Mouse (Mus musculus): Measurements from ENCODE around the gene Galntl6. TPM values are rescaled to one million over a fixed set of nuclear protein-coding genes. Genes with fewer than 3 reads are reported as not detected.
"Not testable (repeated sequence)": the region's sequence is repeated elsewhere in the genome, so short reads cannot be mapped to it uniquely, and the experiment has no call there.

Galntl6 gene
- total RNA-seq, 1 experiment, result 0.09 TPM

DNA sequence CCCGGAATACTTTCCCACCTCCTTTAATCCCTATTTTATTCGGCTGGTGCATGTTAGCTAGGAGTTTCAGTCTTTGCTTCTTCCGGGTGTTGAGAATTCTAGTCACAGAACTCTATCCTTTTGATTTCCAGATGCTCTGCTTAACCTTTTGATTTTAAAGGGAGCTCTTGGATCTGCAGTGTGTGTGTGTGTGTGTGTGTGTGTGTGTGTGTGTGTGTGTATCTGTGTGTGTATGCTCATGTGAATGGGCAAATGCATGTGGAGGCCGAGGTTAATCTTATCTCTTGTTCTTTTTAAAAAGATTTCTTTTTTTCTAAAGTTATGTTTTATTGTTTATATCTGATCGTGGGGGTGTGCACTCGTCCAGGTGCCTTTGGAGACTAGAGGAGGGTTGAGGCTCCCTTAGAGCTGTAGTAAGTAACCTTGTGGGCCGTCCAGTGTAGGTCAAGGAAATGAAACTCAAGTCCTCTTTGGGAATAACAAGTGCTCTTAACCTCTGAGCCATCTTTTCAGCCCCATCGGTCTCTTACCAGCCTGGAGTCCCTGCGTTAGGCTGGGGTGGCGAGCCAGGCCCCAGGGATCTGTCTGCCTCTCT lies 1145.9 kb downstream of the Galntl6 start:
- H3K4me3 ChIP-seq (ENCODE audit: insufficient read depth in 1 of 2, low read depth in 1 of 2, low read length in 2 of 2, poor library complexity in 1 of 2, severe bottlenecking in 1 of 2), result peak overlapping the region in 1 of 2 experiments; percentile 38; a peak in 2 of 4 replicates

DNA sequence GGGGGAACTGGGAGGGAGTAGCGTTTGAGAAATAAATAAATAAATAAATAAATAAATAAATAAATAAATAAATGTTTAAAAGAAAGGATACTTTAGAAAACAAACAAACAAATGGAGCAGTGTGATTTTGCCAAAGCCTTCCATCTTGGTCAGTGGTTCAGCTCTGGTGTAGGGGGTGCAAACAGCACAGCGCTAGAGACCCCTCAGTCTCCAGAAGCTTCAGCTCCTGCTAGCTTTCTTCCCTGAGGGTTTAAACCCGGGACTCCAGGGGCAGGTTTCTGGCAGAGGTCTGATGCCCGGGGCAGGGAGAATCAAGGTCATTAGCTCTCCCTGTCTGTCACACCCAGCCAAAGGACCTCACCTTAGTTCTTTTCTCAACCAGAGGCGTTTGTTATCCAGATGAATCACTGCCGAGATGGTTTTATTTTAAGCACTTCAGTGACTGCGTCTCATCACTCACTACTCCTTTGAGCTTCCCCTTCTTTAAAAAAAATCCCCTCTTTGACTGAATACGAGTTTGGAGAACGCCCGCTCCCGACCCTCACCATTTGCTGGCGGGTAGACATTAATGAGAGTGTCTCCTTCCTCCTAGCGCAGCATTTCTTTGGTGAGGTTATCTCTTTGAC lies 1146.6 kb downstream of the Galntl6 start:
- H3K27ac ChIP-seq (ENCODE audit: insufficient read depth, low read depth, low read length, poor library complexity, severe bottlenecking), result peak overlapping the region; percentile 83; the same call in 1 of the 2 replicates
- no peaks in the 10 kb centered on the region for H3K9me3 ChIP-seq (ENCODE audit: control insufficient read depth, insufficient read depth, low read depth, low read length)
- peak; percentile 52 for DNase-seq (ENCODE audit: low read depth, low spot score)
- peak overlapping the region; percentile 26 to 38 for H3K4me3 ChIP-seq (ENCODE audit: insufficient read depth in 1 of 2, low read depth in 1 of 2, low read length in 2 of 2, poor library complexity in 1 of 2, severe bottlenecking in 1 of 2)
- TF ChIP-seq CHD2 (IDR thresholded peaks at IDR 0.05; ENCODE audit: low read depth, low read length), result no peak
- no peaks in the 10 kb centered on the region for H3K36me3 ChIP-seq (ENCODE audit: control insufficient read depth, insufficient read depth, low read length, poor library complexity, severe bottlenecking)
- peak overlapping the region; percentile 61; the same call in 1 of the 2 replicates for H3K9ac ChIP-seq (ENCODE audit: insufficient read depth, low read depth, low read length, poor library complexity, severe bottlenecking)
- in situ Hi-C loops (cut with MboI; ENCODE audit: low sequenced_read_pairs in 2 of 2, unreplicated experiment in 2 of 2), result no loop called here
- peaks cover 19 to 21% of the 10 kb centered on the region in 2 experiments for H3K4me1 ChIP-seq (ENCODE audit: control insufficient read depth in 2 of 2, insufficient read depth in 2 of 2, low read length in 2 of 2, poor library complexity in 1 of 2)

More for the DNA sequence above, 1145.9 kb downstream of the Galntl6 start:
- no peak for DNase-seq (ENCODE audit: low read depth, low spot score)
- Histone ChIP-seq H3K4me1 (ENCODE audit: control insufficient read depth in 2 of 2, insufficient read depth in 2 of 2, low read length in 2 of 2, poor library complexity in 1 of 2) (peaks cover 13 to 16% of the 10 kb centered on the region in 2 experiments), H3K9me3 (ENCODE audit: control insufficient read depth, insufficient read depth, low read depth, low read length) (no peaks in the 10 kb centered on the region), H3K36me3 (ENCODE audit: control insufficient read depth, insufficient read depth, low read length, poor library complexity, severe bottlenecking) (no peaks in the 10 kb centered on the region), H3K27ac (ENCODE audit: insufficient read depth, low read depth, low read length, poor library complexity, severe bottlenecking) (peak overlapping the region; percentile 83; the same call in 1 of the 2 replicates), H3K9ac (ENCODE audit: insufficient read depth, low read depth, low read length, poor library complexity, severe bottlenecking) (peak overlapping the region; percentile 61; the same call in 1 of the 2 replicates)
- in situ Hi-C loops (cut with MboI; ENCODE audit: low sequenced_read_pairs in 2 of 2, unreplicated experiment in 2 of 2), result no loop called here
- TF ChIP-seq ZC3H11A (IDR thresholded peaks at IDR 0.05; ENCODE audit: borderline replicate concordance, low read depth, low read length) (no peak), CHD2 (IDR thresholded peaks at IDR 0.05; ENCODE audit: low read depth, low read length) (no peak), HCFC1 (IDR thresholded peaks at IDR 0.05; ENCODE audit: borderline replicate concordance, insufficient read depth, low read length) (no peak)

DNA sequence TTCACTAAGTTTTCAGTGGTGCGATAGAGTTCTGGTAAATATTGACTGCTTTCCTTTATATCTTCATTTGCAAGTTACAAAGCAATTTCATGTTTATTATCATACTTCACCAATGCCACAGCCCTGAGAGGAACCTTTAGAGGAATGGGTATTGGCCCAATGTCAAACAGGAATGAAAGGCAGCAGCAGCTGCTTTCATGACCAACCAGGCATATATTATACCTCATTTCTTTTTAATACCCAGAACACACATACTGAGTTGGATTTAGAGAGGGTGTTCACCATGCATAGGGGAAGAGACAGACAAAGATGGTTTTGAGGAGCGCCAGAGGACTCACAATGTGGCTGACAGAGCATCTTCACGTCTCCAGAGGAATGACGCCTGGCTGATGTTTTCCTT lies 1147.2 kb downstream of the Galntl6 start:
- in situ Hi-C loops (cut with MboI; ENCODE audit: low sequenced_read_pairs in 2 of 2, unreplicated experiment in 2 of 2), result no loop called here
- DNase-seq (ENCODE audit: low read depth, low spot score), result no peak
- H3K4me3 ChIP-seq (ENCODE audit: insufficient read depth in 1 of 2, low read depth in 1 of 2, low read length in 2 of 2, poor library complexity in 1 of 2, severe bottlenecking in 1 of 2), result no peak overlapping the region

DNA sequence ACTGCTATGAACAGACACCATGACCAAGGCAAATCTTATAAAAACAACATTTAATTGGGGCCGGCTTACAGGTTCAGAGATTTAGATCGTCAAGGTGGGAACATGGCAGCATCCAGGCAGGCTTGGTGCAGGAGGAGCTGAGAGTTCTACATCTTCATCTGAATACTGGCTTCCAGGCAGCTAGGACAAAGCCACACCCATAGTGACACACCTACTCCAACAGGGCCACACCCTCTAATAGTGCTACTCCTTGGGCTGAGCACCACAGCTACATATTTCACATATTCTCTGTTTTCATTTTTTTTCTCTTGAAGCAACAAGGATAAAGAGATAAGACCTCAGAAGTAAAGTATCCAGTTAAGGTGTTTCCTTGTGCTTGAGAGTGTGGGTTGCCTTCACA lies 1149.8 kb downstream of the Galntl6 start:
- H3K4me1 ChIP-seq (ENCODE audit: control insufficient read depth in 2 of 2, insufficient read depth in 2 of 2, low read length in 2 of 2, poor library complexity in 1 of 2), result peaks cover 17 to 25% of the 10 kb centered on the region in 2 experiments
- peak; percentile 13 for DNase-seq (ENCODE audit: low read depth, low spot score)
- H3K9ac ChIP-seq (ENCODE audit: insufficient read depth, low read depth, low read length, poor library complexity, severe bottlenecking); H3K4me3 ChIP-seq (ENCODE audit: insufficient read depth in 1 of 2, low read depth in 1 of 2, low read length in 2 of 2, poor library complexity in 1 of 2, severe bottlenecking in 1 of 2); H3K36me3 ChIP-seq (ENCODE audit: control insufficient read depth, insufficient read depth, low read length, poor library complexity, severe bottlenecking); H3K9me3 ChIP-seq (ENCODE audit: control insufficient read depth, insufficient read depth, low read depth, low read length); in situ Hi-C loops (cut with MboI; ENCODE audit: low sequenced_read_pairs in 2 of 2, unreplicated experiment in 2 of 2); H3K27ac ChIP-seq (ENCODE audit: insufficient read depth, low read depth, low read length, poor library complexity, severe bottlenecking): not testable (repeated sequence)

More for the DNA sequence above, 1147.2 kb downstream of the Galntl6 start:
- no peak for TF ChIP-seq ZC3H11A (IDR thresholded peaks at IDR 0.05; ENCODE audit: borderline replicate concordance, low read depth, low read length)
- no peak for TF ChIP-seq CHD2 (IDR thresholded peaks at IDR 0.05; ENCODE audit: low read depth, low read length)
- no peak for TF ChIP-seq ZNF384 (IDR thresholded peaks at IDR 0.05; ENCODE audit: low read depth, low read length)
- TF ChIP-seq MAFK (IDR thresholded peaks at IDR 0.05; ENCODE audit: insufficient read depth, low read depth, low read length), result no peak
- no peak for TF ChIP-seq HCFC1 (IDR thresholded peaks at IDR 0.05; ENCODE audit: borderline replicate concordance, insufficient read depth, low read length)
- no peak overlapping the region for H3K9ac ChIP-seq (ENCODE audit: insufficient read depth, low read depth, low read length, poor library complexity, severe bottlenecking)
- H3K4me1 ChIP-seq (ENCODE audit: control insufficient read depth in 2 of 2, insufficient read depth in 2 of 2, low read length in 2 of 2, poor library complexity in 1 of 2), result peaks cover 20 to 24% of the 10 kb centered on the region in 2 experiments
- H3K9me3 ChIP-seq (ENCODE audit: control insufficient read depth, insufficient read depth, low read depth, low read length), result no peaks in the 10 kb centered on the region
- H3K36me3 ChIP-seq (ENCODE audit: control insufficient read depth, insufficient read depth, low read length, poor library complexity, severe bottlenecking), result no peaks in the 10 kb centered on the region
- H3K27ac ChIP-seq (ENCODE audit: insufficient read depth, low read depth, low read length, poor library complexity, severe bottlenecking), result no peak overlapping the region

DNA sequence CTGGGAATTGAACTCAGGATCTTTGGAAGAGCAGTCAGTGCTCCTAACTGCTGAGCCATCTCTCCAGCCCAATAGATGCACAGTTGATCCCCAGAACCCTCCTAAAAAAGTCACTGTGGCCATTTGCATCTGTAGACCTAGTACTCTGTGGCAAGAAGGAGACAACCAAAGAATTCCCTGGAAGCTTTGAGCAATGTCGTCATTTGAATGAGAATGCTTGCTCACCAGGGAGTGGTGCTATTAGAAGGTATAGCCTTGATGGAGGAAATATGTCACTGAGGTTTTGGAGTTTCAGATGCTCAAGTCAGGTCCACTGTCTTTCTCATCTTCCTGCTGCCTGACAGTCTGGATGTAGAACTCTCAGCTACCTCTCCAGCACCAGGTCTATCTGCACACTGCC lies 1151.5 kb downstream of the Galntl6 start:
- Histone ChIP-seq H3K36me3 (ENCODE audit: control insufficient read depth, insufficient read depth, low read length, poor library complexity, severe bottlenecking) (no peaks in the 10 kb centered on the region), H3K27ac (ENCODE audit: insufficient read depth, low read depth, low read length, poor library complexity, severe bottlenecking) (no peak overlapping the region), H3K9ac (ENCODE audit: insufficient read depth, low read depth, low read length, poor library complexity, severe bottlenecking) (no peak overlapping the region), H3K4me1 (ENCODE audit: control insufficient read depth in 2 of 2, insufficient read depth in 2 of 2, low read length in 2 of 2, poor library complexity in 1 of 2) (peaks cover 11 to 22% of the 10 kb centered on the region in 2 experiments), H3K9me3 (ENCODE audit: control insufficient read depth, insufficient read depth, low read depth, low read length) (no peaks in the 10 kb centered on the region), H3K4me3 (ENCODE audit: insufficient read depth in 1 of 2, low read depth in 1 of 2, low read length in 2 of 2, poor library complexity in 1 of 2, severe bottlenecking in 1 of 2) (no peak overlapping the region)
- in situ Hi-C loops (cut with MboI; ENCODE audit: low sequenced_read_pairs in 2 of 2, unreplicated experiment in 2 of 2), result no loop called here
- no peak for DNase-seq (ENCODE audit: low read depth, low spot score)
- TF ChIP-seq ZNF384 (IDR thresholded peaks at IDR 0.05; ENCODE audit: low read depth, low read length) (no peak), ZC3H11A (IDR thresholded peaks at IDR 0.05; ENCODE audit: borderline replicate concordance, low read depth, low read length) (no peak), MAFK (IDR thresholded peaks at IDR 0.05; ENCODE audit: insufficient read depth, low read depth, low read length) (no peak), CHD2 (IDR thresholded peaks at IDR 0.05; ENCODE audit: low read depth, low read length) (no peak), HCFC1 (IDR thresholded peaks at IDR 0.05; ENCODE audit: borderline replicate concordance, insufficient read depth, low read length) (no peak)

Measured in ES-E14 (cell line).